Mouse (Mus musculus) heart, adult 8-10 months (tissue): ENCODE measurements at regions not wholly inside any gene's neighbourhood (a gene's known extent, or its start where the extent isn't known, plus 50 kb on each side); places are given as distances from the start of the nearest gene placed in this dataset.

Source experiments
- DNase-seq: peaks from one replicate; pipeline ENCODE4 v3.0.0; 2022; ENCODE audit warnings: low spot score

- DNase-seq: no peak
Measured at GRCm38 (mm10) chr3:120898258-120898657, 273.2 kb downstream of the Rwdd3 start.

GRCm38 (mm10) chr3:120897758-120898157 is 273.7 kb downstream of the Rwdd3 start:
- DNase-seq: no peak

GRCm38 (mm10) chr3:120897221-120897620 is 274.3 kb downstream of the Rwdd3 start:
- DNase-seq: no peak

- DNase-seq: no peak
Measured at GRCm38 (mm10) chr3:120886063-120886841, 285.2 kb downstream of the Rwdd3 start.

- DNase-seq: no peak
Measured at GRCm38 (mm10) chr3:120885401-120885800, 286.1 kb downstream of the Rwdd3 start.

GRCm38 (mm10) chr3:120884189-120884588 is 287.3 kb downstream of the Rwdd3 start:
- DNase-seq: no peak

GRCm38 (mm10) chr3:120883650-120884049 is 287.8 kb downstream of the Rwdd3 start:
- no peak for DNase-seq

DNA sequence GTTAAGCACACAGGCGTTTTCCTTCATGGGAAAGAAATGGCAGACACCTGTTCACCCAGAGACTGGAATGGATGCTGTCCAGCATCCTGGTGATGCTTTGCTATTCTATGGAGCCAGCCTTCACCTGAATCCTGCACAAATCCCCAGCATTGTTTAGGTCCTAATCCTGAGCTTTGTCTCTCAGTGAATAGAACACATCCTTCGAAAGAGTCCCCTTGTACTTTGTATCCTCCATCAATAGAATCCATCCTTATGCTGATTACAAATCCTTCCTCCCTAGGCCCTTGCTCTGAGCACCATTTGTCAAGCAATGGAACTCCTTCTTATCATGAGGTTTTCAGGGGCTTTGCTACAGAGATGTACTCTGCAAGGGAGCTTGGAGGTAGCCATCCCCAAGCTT is 292.1 kb downstream of the Rwdd3 start:
- no peak for DNase-seq

GRCm38 (mm10) chr3:120875740-120876139 is 295.8 kb downstream of the Rwdd3 start:
- DNase-seq: no peak

DNA sequence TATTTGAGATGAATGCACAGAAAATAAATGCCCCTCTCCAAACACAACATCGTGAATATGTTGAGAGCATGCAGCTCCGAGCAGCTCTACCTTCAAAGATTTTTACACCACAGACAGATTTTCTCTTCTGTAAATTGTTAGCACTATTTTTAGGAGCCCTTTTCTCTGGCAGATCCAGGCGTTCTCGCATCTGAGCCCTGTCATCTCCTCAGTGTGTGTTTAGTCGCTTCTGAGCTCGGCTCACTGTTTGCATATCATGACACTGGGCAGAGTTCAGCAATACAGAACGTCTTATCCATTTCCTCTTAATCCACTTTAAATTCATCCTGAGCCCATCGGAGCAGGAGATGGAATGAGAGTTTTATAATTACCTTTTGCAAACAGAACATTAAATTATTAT is 306.5 kb downstream of the Rwdd3 start:
- no peak for DNase-seq

DNA sequence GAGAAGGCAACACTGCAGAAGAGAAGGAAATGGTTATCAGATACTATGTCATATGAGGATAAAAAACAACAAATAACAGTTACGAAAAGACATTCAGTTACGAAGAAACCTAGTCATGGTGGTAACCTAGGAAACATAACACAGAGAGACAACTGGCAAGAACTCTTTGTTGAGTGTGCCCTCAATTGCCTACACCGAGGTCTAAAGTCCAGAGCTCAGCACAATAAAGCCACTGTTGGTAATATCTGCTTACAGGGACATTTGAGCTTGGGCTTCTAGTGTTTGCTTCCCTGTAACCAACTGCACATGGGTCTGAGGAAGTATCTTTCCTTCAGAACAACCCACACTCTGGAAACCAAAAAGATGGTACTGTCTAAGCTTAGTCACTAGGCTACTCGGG is 309.9 kb downstream of the Rwdd3 start:
- DNase-seq: no peak

DNA sequence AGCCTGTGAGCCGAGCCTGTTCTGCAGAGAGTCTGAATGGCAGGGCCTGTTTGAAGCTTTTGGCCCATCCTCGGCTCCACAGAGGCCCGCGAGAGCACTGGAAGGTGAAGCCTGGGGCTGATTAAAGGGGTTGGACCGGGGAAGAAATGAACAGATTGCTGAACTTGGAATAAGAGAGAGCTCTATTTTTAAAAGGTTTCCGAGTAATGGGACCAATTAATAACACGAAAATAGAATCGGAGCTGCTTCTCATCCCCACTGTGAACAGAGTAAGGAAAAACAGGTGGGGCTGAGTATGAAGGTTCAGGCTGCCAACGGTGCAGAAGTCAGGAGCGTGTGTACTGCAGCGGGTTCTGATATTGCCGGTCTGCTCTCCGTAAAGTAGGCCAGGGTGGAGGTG is 313.2 kb downstream of the Rwdd3 start:
- no peak for DNase-seq

- no peak for DNase-seq
Measured at GRCm38 (mm10) chr3:120854322-120854721, 317.2 kb downstream of the Rwdd3 start.

DNA sequence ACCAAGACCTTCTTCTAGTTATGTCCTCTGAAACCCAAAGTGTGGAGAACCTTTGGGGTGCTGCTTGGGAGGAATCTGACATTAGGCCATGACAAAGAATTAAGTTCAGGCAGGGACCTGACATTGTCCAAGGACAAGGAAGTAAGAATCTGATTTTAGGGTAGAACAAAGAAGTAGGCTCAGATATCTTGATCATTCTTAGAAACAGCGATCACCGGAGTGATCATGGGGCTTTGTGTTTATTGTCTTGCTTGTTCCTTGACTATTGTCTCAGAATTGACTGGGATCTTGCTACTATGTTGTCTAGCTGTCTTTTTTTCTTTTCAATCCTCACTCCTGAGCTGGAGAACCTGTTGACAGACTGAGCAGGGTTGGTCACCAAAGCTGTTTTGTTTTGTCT is 327.9 kb downstream of the Rwdd3 start:
- no peak for DNase-seq

DNA sequence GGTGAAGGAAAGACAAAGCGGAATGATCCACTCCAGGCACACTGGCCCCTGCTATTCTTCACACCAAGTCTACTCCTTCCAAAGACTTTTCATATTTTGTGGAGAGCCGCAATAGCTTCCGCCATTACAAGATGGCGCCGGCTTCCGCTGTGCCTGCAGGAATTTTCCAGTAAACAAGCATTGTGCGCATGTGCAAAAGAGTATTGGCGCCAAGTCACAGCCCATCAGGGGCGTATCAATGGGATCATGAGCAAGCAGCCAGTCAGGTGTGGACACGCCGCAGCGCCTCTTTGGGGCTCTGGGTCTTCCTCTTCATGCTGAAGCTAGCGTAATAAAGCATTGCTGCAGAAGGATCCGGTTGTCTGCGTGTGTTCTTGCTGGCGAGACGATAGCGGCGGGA is 348.0 kb downstream of the Rwdd3 start:
- DNase-seq: no peak

DNA sequence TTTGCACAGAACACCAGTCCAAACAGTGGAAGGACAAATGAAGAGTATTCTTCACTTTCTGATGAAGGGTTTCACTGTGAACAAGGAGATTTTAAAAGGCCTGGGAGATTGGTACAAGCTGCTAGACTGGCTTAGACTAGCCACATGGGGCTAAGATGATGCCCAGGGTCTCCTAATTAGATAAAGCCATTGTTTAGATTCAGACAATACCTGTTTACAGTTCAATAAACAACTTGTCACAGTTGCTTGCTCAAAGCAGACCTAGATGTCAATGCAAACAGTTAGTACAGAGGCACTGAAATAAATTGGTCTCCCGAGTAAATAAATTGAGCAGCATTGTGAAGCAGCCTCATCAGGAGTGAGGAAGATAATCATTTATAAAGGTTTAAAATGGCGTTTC is 359.6 kb downstream of the Rwdd3 start:
- DNase-seq: no peak

GRCm38 (mm10) chr3:120810527-120810926 is 361.0 kb downstream of the Rwdd3 start:
- DNase-seq: no peak

- DNase-seq: no peak
Measured at GRCm38 (mm10) chr3:120810048-120810447, 361.4 kb downstream of the Rwdd3 start.

DNA sequence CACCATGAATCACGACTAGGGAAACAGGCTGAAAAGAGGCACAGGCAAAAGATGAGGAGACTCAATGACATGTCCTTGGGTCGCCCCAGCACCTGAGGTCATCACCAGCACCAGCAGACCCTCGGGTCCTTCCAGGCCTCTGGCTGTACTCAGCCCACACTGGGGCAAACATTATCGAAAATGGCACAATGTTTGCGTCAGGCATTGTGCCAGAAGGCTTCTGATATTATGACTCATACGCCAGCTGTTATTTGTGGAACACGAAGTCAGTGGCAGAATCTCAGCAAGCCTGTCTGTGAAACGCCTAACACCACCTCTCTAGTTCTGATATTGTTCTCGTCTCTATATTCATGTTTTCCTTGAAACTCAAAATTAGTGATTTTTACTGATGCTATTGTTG is 384.8 kb downstream of the Rwdd3 start:
- peak; percentile 35 for DNase-seq

DNA sequence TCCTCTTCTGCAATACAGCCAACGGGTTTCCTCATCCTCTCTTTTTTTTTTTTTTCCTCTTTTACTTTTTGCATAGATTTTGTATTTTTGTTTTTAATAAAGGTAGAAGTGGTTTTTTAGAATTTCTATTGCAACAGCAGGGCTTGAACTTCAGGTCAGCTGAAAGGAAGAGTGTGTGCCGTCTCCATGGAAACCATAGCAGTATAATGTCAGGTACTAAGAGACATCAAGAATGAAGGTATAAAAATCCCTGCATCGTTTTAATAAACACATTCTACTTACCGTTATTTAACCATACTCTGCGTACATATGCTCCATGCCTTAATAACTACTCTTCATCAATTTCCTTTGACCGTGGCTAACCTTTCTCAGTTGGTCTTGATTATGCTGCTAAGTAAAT is 390.0 kb downstream of the Rwdd3 start:
- DNase-seq: no peak

DNA sequence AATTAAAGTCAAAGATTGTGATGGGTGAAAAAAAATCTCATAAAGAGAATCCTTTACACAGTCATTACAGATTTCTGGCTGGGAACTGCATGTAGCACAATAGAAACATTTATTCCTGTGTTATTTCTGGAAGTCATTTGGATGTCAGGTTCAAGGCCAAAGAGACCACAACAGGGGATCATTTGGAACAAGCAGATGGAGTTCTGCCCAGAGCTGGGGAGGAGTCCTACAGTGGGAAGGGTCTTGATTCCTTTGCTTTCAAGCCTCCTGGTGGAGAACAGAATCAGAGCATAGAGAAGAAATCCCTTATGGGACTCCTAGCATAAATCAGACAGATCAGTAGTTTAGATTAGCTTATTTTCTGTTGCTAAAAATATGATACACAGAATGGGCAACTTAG is 392.4 kb downstream of the Rwdd3 start:
- peak; percentile 3 for DNase-seq

GRCm38 (mm10) chr3:120774951-120775350 is 396.5 kb downstream of the Rwdd3 start:
- no peak for DNase-seq

DNA sequence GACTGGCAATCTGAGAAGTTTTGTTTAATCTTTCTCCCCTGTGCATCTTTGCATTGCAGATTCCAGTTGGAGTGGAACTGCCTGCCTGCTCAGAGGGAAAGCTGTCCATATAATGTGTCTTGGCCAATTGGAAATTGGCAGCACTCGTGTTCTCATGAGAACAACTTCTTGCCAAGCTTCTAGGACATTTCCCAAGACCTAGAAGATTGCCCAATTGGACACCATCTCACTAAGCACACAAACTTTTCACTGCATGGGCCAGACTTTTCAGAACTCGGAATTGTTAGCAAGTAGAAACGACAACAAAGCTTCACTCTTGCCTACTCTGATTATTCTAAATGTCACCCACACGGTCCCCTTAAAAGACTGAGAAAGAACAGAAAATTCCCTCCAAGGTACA is 409.8 kb downstream of the Rwdd3 start:
- peak; percentile 19 for DNase-seq

- DNase-seq: no peak
Measured at GRCm38 (mm10) chr3:120761223-120761622, 410.3 kb downstream of the Rwdd3 start.
